Mouse (Mus musculus) left cerebral cortex, adult 11 months (tissue): Measurements from ENCODE around the gene Rsad2.
"Not testable (repeated sequence)": the region's sequence is repeated elsewhere in the genome, so short reads cannot be mapped to it uniquely, and the experiment has no call there.

ENCODE experiments used
- DNase-seq: peaks from one replicate; pipeline ENCODE4 v3.0.0; 2022; ENCODE audit warnings: low spot score

The Rsad2 gene

DNA sequence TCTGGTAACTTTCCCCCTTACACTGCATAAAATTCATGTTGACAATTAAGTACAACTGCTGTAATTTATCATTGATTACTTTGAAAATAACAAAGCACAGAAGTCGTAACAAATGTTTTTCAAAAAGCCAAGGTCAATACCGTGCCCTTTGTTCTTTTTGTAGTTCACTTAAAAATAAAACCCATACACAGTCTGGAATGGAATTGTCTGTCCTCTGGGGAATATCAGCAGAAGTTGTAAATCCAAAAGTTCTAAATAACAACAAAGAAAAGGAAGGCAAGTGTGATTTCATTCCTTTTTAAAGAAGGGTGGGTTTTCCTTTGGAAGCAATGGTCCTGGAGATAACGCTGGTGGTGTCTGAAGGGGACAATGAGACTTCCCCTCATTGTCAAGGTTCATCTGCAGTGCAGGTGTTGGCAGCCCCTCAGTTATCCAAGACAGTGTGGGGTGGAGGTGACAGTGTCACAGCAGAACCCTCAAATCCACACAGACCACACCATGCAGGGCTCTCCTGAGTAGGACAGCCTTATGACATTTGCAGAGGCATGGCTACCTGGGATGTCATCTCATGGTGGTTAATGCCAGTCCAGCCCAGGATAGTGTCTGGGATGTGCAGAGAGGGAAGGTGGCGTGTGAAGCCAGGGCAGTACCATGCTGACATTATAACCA, 9.7 kb downstream of the Rsad2 start:
- no peak for DNase-seq

GRCm38 (mm10) chr12:26444511-26444910, 11.7 kb downstream of the Rsad2 start:
- no peak for DNase-seq

- DNase-seq = no peak
These were observed 12.2 kb downstream of the Rsad2 start for GRCm38 (mm10) chr12:26444054-26444453.

DNA sequence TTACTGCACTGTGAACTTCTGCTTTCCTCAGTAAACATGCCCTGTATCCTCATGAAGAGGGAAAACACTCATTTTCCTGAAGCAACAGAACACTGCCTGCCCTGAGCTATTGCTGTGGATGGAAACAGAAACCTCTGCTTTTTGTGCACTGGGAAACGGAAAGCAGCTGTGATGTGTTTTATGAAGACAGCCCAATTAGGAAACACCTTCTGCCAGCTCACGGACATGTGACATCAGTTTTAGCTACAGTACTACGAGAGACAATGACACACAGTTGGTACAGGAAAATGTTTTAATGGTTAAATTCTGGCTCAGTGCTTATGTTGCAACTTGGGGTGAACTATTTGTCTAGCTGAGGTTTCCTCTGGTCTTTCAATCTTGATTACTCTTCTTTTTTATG, 16.9 kb downstream of the Rsad2 start:
- DNase-seq = no peak

- DNase-seq = no peak
These were observed 18.3 kb downstream of the Rsad2 start for GRCm38 (mm10) chr12:26437950-26438349.

GRCm38 (mm10) chr12:26436334-26436733, 19.9 kb downstream of the Rsad2 start:
- no peak for DNase-seq

DNA sequence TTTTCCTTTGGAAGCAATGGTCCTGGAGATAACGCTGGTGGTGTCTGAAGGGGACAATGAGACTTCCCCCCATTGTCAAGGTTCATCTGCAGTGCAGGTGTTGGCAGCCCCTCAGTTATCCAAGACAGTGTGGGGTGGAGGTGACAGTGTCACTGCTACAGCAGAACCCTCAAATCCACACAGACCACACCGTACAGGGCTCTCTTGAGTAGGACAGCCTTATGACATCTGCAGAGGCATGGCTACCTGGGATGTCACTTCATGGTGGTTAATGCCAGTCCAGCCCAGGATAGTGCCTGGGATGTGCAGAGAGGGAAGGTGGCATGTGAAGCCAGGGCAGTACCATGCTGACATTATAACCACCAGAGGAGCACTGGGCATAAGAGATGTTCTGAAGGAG, 27.5 kb downstream of the Rsad2 start:
- not testable (repeated sequence) for DNase-seq

GRCm38 (mm10) chr12:26424841-26425240, 31.4 kb downstream of the Rsad2 start:
- DNase-seq = no peak

- no peak for DNase-seq
These were observed 37.9 kb downstream of the Rsad2 start for GRCm38 (mm10) chr12:26418322-26418721.

DNA sequence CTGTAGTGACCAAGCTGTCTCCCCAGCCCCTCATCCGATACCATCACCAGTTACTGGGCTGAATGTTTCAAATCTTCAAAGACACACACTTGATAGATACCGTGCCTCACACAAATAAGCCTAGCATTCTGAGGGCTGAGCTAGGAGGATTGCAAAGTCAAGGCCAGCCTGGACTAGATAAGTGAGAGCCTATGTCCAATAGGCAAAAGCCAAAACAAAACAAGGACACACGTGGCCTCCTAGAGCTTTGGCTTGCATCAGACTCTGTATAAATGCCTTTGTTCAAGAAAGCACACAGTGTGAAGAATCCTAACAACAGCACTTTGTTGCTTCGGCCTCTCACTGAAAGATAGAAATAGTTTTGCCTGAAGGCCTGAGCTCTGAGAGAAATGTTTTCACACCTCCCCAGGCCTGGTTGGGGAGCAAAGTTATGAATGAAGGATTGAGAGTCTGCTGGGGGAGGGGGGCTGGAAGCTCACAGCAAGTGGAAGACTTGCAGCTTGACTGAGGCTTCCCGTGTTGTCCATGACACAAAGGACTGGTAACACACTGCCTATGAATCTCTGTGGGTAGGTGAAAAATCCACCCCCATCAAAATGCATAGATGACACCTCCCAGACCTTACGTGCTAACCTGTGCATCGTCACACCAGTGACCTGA, 39.5 kb downstream of the Rsad2 start:
- no peak for DNase-seq

- peak; percentile 72 for DNase-seq
These were observed 41.0 kb downstream of the Rsad2 start, which contains the start of gene Rnf144a for GRCm38 (mm10) chr12:26415104-26415771. Rnf144a (minus strand) TSS chr12:26415254.

GRCm38 (mm10) chr12:26414451-26415103, 41.7 kb downstream of the Rsad2 start:
- DNase-seq = no peak

DNA sequence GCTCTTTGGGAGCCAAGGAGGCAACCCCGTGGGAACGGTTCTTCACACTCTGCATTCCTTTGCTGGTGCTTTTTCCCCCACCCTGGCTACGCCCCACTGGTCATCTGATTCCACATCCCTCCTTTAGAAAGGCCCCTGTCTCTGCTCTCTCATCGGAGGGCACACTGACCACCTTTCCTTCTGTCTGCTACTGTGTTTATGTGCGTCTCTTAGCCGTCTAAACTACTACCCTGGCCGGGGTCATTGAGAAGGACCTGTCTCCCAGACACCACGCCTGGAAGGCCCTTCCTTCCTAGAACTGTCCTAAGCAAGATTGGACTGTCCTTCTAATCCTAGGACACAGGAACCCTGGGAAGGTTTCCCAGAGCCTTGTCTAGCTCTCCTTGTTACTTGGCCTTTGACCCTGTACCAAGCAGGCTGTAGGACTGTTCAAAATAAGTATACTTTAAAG, 42.3 kb downstream of the Rsad2 start:
- DNase-seq = no peak

DNA sequence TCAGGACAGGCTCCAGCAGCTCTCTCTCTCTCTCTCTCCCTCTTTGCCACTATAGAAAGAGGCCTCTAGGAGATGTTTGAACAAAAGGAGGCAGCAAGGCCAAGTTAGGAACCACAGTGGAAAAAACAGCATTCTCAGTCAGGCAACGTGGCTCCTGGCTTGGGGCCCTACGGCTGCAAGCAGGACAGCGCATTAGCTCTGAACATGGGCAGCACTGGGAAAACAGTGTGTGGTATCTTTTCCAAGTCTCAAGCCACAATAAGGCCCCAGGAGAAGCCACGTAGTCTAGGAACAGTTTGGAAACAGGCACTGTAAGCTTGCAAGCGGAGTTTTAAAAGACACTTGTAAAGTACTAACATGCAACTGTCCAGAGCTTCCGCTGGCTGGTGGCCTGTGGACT, 43.5 kb downstream of the Rsad2 start:
- no peak for DNase-seq

- no peak for DNase-seq
These were observed 44.3 kb downstream of the Rsad2 start for GRCm38 (mm10) chr12:26411841-26412450.

GRCm38 (mm10) chr12:26410443-26410842, 45.8 kb downstream of the Rsad2 start:
- no peak for DNase-seq

GRCm38 (mm10) chr12:26408707-26409106, 47.5 kb downstream of the Rsad2 start:
- DNase-seq = no peak

- no peak for DNase-seq
These were observed 51.2 kb downstream of the Rsad2 start for GRCm38 (mm10) chr12:26404781-26405702.

DNA sequence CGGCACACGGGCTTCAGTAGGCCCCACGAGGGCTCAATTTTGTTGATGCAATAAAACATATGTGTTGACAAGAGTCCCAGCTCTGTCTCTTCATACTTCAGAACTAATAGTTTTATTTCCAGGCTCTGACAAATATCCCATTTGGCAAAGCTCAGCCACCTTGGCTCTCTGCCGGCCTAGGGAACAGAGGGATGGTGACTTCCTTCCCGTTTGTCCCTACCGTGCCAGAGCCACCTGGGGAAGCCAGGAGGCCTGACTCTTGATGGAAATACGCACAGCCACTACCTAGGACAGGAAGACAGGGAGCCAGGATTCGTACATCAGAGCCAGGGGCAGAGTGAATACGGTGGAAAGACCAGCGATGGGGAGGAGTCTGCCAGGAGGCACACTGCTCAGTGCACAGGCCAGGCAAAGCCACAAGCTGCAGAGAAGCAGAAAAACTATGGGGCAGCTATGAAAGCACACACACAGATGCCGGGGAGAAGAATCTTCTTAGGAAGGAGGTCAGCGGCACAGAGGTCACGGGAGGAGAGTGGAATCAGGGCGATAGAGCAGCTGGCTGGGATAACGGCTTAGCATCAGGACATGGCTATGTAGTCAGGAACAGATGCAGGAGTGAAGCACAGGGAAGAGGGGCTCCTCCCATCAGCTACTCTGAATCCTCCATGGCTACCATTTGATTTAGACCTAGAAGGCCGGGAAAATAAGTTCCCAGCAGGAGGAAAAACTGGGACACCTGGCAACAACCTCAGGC, 52.7 kb downstream of the Rsad2 start:
- no peak for DNase-seq
